Comparison of ENCODE assay signal across 1 mouse cellular context in the genomic region with DNA sequence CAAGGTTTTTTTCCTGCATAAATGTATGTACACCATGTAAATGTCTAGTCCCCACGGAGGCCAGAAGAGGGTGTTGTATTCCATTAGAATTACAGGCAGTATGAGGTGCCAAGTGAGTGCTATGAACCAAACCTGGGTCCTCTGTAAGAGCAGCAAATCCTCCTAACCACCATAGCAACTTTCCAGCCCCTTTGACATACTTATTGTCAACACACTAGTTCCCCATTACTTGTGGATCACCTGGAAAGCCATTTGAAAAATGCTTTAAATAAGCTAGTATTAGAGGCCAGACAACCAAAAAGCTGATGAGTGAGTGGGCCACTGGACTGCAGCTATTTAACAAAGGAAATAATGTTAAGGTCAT.
TF ChIP-seq lines count a peak whose summit lies in the region.

No protein-coding gene starts in this region.

TF ChIP-seq in MEL, 35 proteins besides CTCF, POLR2A, EP300 and RAD21 (continued from another document):
- peak; percentile 50; the same call in 1 of the 2 replicates for TF ChIP-seq MXI1 (IDR thresholded peaks at IDR 0.05; ENCODE audit: low read depth, low read length)
- no peak for TF ChIP-seq MAX (IDR thresholded peaks at IDR 0.05; ENCODE audit: low read length)
- TF ChIP-seq CHD1 (IDR thresholded peaks at IDR 0.05; ENCODE audit: low read depth, low read length) = no peak
- no peak for TF ChIP-seq POLR2AphosphoS2 (IDR thresholded peaks at IDR 0.05; ENCODE audit: low read length)
TF ChIP-seq in MEL: peak in this region for 2.
